ENCODE assay signal across 10 mouse cellular contexts in genomic region chr2:165994341-165994740, GRCm38 (mm10). TPM values are rescaled to one million over a fixed set of nuclear protein-coding genes. Genes with fewer than 3 reads are reported as not detected.
DNase-seq lines count a peak whose midpoint lies in the region; ATAC-seq lines count a peak whose summit lies in the region.
"Had no signal": no experiment of that assay in that cellular context is flagged by ENCODE, and none has a peak within 500 bp of the region (broad histone marks: within the 10 kb centered on the region; RNA-seq: fewer than 3 reads in every experiment).

No protein-coding gene starts in this region.

- no peak overlapping the region for H3K9ac ChIP-seq in hindbrain, embryonic 12.5 days
- H3K9ac ChIP-seq in neural tube, embryonic 12.5 days: no peak overlapping the region
- H3K9ac ChIP-seq in liver, embryonic 13.5 days: no peak overlapping the region
- H3K9ac ChIP-seq: embryonic facial prominence, embryonic 12.5 days had no signal

- WGBS in hindbrain, embryonic 12.5 days: 89% methylated on average over 4 of the region's 4 CpGs
- WGBS in hindbrain, embryonic 10.5 days: 96% methylated on average over 4 of the region's 4 CpGs
- WGBS in neural tube, embryonic 12.5 days: 95% methylated on average over 4 of the region's 4 CpGs
- 89% methylated on average over 4 of the region's 4 CpGs for WGBS in liver, embryonic 13.5 days (ENCODE audit: insufficient replicate concordance)

- no peaks in the 10 kb centered on the region for H3K27me3 ChIP-seq in hindbrain, embryonic 12.5 days
- H3K27me3 ChIP-seq in hindbrain, embryonic 10.5 days (ENCODE audit: insufficient read depth, poor library complexity, severe bottlenecking): no peaks in the 10 kb centered on the region
- H3K27me3 ChIP-seq in neural tube, embryonic 12.5 days (replicated peaks): no peaks in the 10 kb centered on the region
- peaks cover 21% of the 10 kb centered on the region for H3K27me3 ChIP-seq in liver, embryonic 13.5 days
- H3K27me3 ChIP-seq: embryonic facial prominence, embryonic 12.5 days had no signal

- peaks cover 25% of the 10 kb centered on the region for H3K4me1 ChIP-seq in hindbrain, embryonic 12.5 days
- H3K4me1 ChIP-seq in hindbrain, embryonic 10.5 days (replicated peaks): peaks cover 36% of the 10 kb centered on the region
- H3K4me1 ChIP-seq in neural tube, embryonic 12.5 days: peaks cover 13% of the 10 kb centered on the region
- peaks cover 32% of the 10 kb centered on the region for H3K4me1 ChIP-seq in liver, embryonic 13.5 days (replicated peaks)

- DNase-seq in hindbrain, embryonic 10.5 days (ENCODE audit: low spot score): no peak
- DNase-seq in neural tube, embryonic 10.5 days (ENCODE audit: extremely low spot score, low spot score): no peak
- no peak for DNase-seq in liver, embryonic 13.5 days
- DNase-seq in left cerebral cortex, adult 9 months (ENCODE audit: low spot score in 2 of 2): no peak
- DNase-seq in urinary bladder, postnatal 36 days (ENCODE audit: low spot score in 2 of 2): no peak
- no peak for DNase-seq in cerebellum, adult 11 months
- DNase-seq: lung, postnatal 4 days had no signal

- H3K27ac ChIP-seq in hindbrain, embryonic 12.5 days: no peak overlapping the region
- H3K27ac ChIP-seq in hindbrain, embryonic 10.5 days: no peak overlapping the region
- no peak overlapping the region for H3K27ac ChIP-seq in neural tube, embryonic 12.5 days
- no peak overlapping the region for H3K27ac ChIP-seq in liver, embryonic 13.5 days
- H3K27ac ChIP-seq: embryonic facial prominence, embryonic 12.5 days had no signal

- H3K4me2 ChIP-seq in hindbrain, embryonic 12.5 days (replicated peaks): peak overlapping the region; percentile 91; the same call in 1 of the 2 replicates
- H3K4me2 ChIP-seq in neural tube, embryonic 12.5 days (replicated peaks): peak overlapping the region; percentile 87
- H3K4me2 ChIP-seq in liver, embryonic 13.5 days: peak overlapping the region; percentile 94; the same call in 1 of the 2 replicates

- no peaks in the 10 kb centered on the region for H3K9me3 ChIP-seq in hindbrain, embryonic 12.5 days (replicated peaks)
- H3K9me3 ChIP-seq in hindbrain, embryonic 10.5 days: no peaks in the 10 kb centered on the region
- H3K9me3 ChIP-seq in neural tube, embryonic 12.5 days: no peaks in the 10 kb centered on the region
- H3K9me3 ChIP-seq in liver, embryonic 13.5 days (replicated peaks): no peaks in the 10 kb centered on the region
- H3K9me3 ChIP-seq: embryonic facial prominence, embryonic 12.5 days had no signal

- no peaks in the 10 kb centered on the region for H3K36me3 ChIP-seq in hindbrain, embryonic 12.5 days
- peaks cover 6% of the 10 kb centered on the region; the same call in 1 of the 2 replicates for H3K36me3 ChIP-seq in hindbrain, embryonic 10.5 days
- no peaks in the 10 kb centered on the region for H3K36me3 ChIP-seq in neural tube, embryonic 12.5 days
- peaks cover 6% of the 10 kb centered on the region; the same call in 1 of the 2 replicates for H3K36me3 ChIP-seq in liver, embryonic 13.5 days
- H3K36me3 ChIP-seq: embryonic facial prominence, embryonic 12.5 days had no signal

- no peak for ATAC-seq in hindbrain, embryonic 12.5 days (ENCODE audit: low FRiP score)
- no peak for ATAC-seq in neural tube, embryonic 12.5 days (ENCODE audit: low FRiP score, low read depth)
- no peak for ATAC-seq in liver, embryonic 13.5 days (ENCODE audit: low read depth)

- H3K4me3 ChIP-seq in hindbrain, embryonic 12.5 days: no peak overlapping the region
- no peak overlapping the region; the same call in 1 of the 2 replicates for H3K4me3 ChIP-seq in hindbrain, embryonic 10.5 days
- no peak overlapping the region for H3K4me3 ChIP-seq in neural tube, embryonic 12.5 days
- peak overlapping the region; percentile 87; the same call in 1 of the 2 replicates for H3K4me3 ChIP-seq in liver, embryonic 13.5 days (replicated peaks)

RNA-seq across cellular contexts. Expression of gene Ncoa3, which starts 1.9 kb away (rescaled TPM):
- polyA plus RNA-seq in hindbrain, embryonic 12.5 days (2016; fragmentation: Nextera tagmentation; extraction: Ambion mirVana): 14.9 and 15.0 TPM in 2 replicates
- 14.6 and 16.6 TPM in 2 replicates for polyA plus RNA-seq in hindbrain, embryonic 10.5 days (2016; fragmentation: Nextera tagmentation; extraction: Ambion mirVana)
- 14.4 and 15.4 TPM in 2 replicates for polyA plus RNA-seq in neural tube, embryonic 12.5 days (2016; fragmentation: Nextera tagmentation; extraction: Ambion mirVana)
- 3.5 and 4.5 TPM in 2 replicates for polyA plus RNA-seq in liver, embryonic 13.5 days (2015; fragmentation: Nextera tagmentation; extraction: Ambion mirVana)
